Mouse (Mus musculus): ENCODE results near the gene Hdac2. TPM values are rescaled to one million over a fixed set of nuclear protein-coding genes. Genes with fewer than 3 reads are reported as not detected.
A peak's percentile ranks its signal among the peaks of the same experiment; 100 is the strongest.

Gene Hdac2
- 10 to 100 TPM; 48.5 to 51.6 TPM for total RNA-seq (2021)
- long read RNA-seq, experiment 1, transcript Hdac2-201 (14 exons, 2,005 nt): major isoform, 60 of 71 reads
- long read RNA-seq, experiment 1, partial matches to known transcripts: 8 of 71 reads
- long read RNA-seq, experiment 1, other reads (novel, unspliced or antisense): 2 of 71 reads
- long read RNA-seq, experiment 2, transcript Hdac2-201 (14 exons, 2,005 nt): major isoform, 73 of 85 reads
- long read RNA-seq, experiment 2, partial matches to known transcripts: 6 of 85 reads
- long read RNA-seq, experiment 2, other reads (novel, unspliced or antisense): 6 of 85 reads

- peak; percentile 80 to 88 for DNase-seq
- intact Hi-C loops (cut with DNase I): no loop called here
Observed at GRCm38 (mm10) chr10:36974086-36974675, at the start of gene Hdac2. Gene Hdac2 (plus strand): TSS chr10:36974544.

- intact Hi-C loops (cut with DNase I): loop anchor here (10.0 kb wide), 1 partner anchor 383 kb away; no protein-coding TSS in a partner anchor
Observed at GRCm38 (mm10) chr10:36928212-36928611, 46.1 kb upstream of the Hdac2 start.

GRCm38 (mm10) chr10:36935863-36936262, 38.5 kb upstream of the Hdac2 start:
- DNase-seq: no peak
- intact Hi-C loops (cut with DNase I): no loop called here

More at GRCm38 (mm10) chr10:36928212-36928611, 46.1 kb upstream of the Hdac2 start:
- no peak for DNase-seq

- intact Hi-C loops (cut with DNase I): no loop called here
- DNase-seq: no peak
Observed at GRCm38 (mm10) chr10:36936271-36936670, 38.1 kb upstream of the Hdac2 start.

GRCm38 (mm10) chr10:36951742-36952141, 22.6 kb upstream of the Hdac2 start:
- intact Hi-C loops (cut with DNase I): no loop called here
- DNase-seq: no peak

GRCm38 (mm10) chr10:36952622-36953021, 21.7 kb upstream of the Hdac2 start:
- DNase-seq: no peak
- intact Hi-C loops (cut with DNase I): no loop called here

GRCm38 (mm10) chr10:36959563-36960110, 14.7 kb upstream of the Hdac2 start:
- no peak for DNase-seq

GRCm38 (mm10) chr10:36964406-36964805, 9.9 kb upstream of the Hdac2 start:
- no peak for DNase-seq
- intact Hi-C loops (cut with DNase I): no loop called here

More at GRCm38 (mm10) chr10:36959563-36960110, 14.7 kb upstream of the Hdac2 start:
- intact Hi-C loops (cut with DNase I): no loop called here

- intact Hi-C loops (cut with DNase I): no loop called here
- DNase-seq: peak; percentile 42 to 77
Observed at GRCm38 (mm10) chr10:36974676-36975520, 554 bp downstream of the Hdac2 start.

- intact Hi-C loops (cut with DNase I): no loop called here
- no peak for DNase-seq
Observed at GRCm38 (mm10) chr10:36981866-36982265, 7.5 kb downstream of the Hdac2 start.

- intact Hi-C loops (cut with DNase I): no loop called here
Observed at GRCm38 (mm10) chr10:36992149-36992548, 17.8 kb downstream of the Hdac2 start.

GRCm38 (mm10) chr10:37000839-37001238, 26.5 kb downstream of the Hdac2 start:
- no peak for DNase-seq
- intact Hi-C loops (cut with DNase I): no loop called here

More at GRCm38 (mm10) chr10:36992149-36992548, 17.8 kb downstream of the Hdac2 start:
- no peak for DNase-seq

- peak in 1 of 2 experiments; percentile 53 for DNase-seq
- intact Hi-C loops (cut with DNase I): loop anchor here (5.0 kb wide), 1 partner anchor 1838 kb away; no protein-coding TSS in a partner anchor
Observed at GRCm38 (mm10) chr10:37014274-37015107, 40.1 kb downstream of the Hdac2 start.

GRCm38 (mm10) chr10:37015729-37016128, 41.4 kb downstream of the Hdac2 start:
- intact Hi-C loops (cut with DNase I): loop anchor here (5.0 kb wide), 1 partner anchor 1837 kb away; no protein-coding TSS in a partner anchor

GRCm38 (mm10) chr10:37016200-37016599, 41.9 kb downstream of the Hdac2 start:
- no peak for DNase-seq
- intact Hi-C loops (cut with DNase I): loop anchor here (5.0 kb wide), 1 partner anchor 1836 kb away; no protein-coding TSS in a partner anchor

More at GRCm38 (mm10) chr10:37015729-37016128, 41.4 kb downstream of the Hdac2 start:
- no peak for DNase-seq

GRCm38 (mm10) chr10:37024301-37024700, 50.0 kb downstream of the Hdac2 start:
- DNase-seq: no peak
- intact Hi-C loops (cut with DNase I): no loop called here

GRCm38 (mm10) chr10:37028651-37029050, 54.3 kb downstream of the Hdac2 start:
- intact Hi-C loops (cut with DNase I): no loop called here

GRCm38 (mm10) chr10:37035090-37035497, 60.8 kb downstream of the Hdac2 start:
- intact Hi-C loops (cut with DNase I): no loop called here
- peak in 1 of 2 experiments; percentile 26 for DNase-seq

More at GRCm38 (mm10) chr10:37028651-37029050, 54.3 kb downstream of the Hdac2 start:
- no peak for DNase-seq

- intact Hi-C loops (cut with DNase I): no loop called here
- DNase-seq: peak; percentile 36 to 52
Observed at GRCm38 (mm10) chr10:37047661-37048098, 73.3 kb downstream of the Hdac2 start.

Data from gastrocnemius, postnatal 36 days (tissue).